Mouse (Mus musculus): Measurements from ENCODE around the gene Ddr1.

The Ddr1 gene

DNA sequence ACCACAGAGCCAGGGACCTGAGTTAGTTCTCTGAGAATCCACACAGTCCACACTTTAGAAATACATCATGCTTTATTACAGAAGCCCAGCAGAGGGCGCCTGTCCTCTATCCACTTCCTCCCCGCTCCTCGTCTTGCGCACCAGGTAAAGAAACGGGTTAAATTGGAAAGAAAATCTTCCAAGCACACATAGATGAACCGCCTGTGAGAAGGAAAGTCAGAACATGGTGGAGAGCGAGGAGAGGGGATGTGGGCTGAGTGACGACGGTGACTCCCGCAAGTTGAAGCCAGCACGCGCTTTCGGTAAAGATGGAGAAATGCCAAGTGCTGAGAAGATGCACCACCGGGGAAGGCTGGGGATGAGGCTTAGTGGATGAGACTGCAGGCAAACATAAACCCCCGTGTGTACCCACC, 68.7 kb downstream of the Ddr1 start:
- peak; percentile 90 for DNase-seq (ENCODE audit: low read depth, low spot score)

DNA sequence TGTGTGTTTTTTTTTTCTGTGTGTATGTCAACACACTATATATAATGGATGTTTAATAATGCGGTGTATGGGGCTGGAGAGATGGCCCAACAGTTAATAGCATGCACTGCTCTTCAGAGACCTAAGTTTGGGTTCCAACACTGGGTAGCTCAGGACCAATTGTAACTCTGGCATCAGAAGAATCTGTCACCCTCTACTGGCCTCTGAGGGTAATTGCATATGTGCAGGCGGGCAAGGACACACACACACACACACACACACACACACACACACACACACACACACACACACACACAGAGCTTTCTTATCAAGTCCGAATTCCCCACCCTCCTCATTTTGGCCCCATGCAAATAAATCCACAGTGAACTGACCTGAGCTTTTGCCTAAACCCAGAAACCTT, 69.2 kb downstream of the Ddr1 start:
- peak; percentile 38 for DNase-seq (ENCODE audit: low read depth, low spot score)

DNA sequence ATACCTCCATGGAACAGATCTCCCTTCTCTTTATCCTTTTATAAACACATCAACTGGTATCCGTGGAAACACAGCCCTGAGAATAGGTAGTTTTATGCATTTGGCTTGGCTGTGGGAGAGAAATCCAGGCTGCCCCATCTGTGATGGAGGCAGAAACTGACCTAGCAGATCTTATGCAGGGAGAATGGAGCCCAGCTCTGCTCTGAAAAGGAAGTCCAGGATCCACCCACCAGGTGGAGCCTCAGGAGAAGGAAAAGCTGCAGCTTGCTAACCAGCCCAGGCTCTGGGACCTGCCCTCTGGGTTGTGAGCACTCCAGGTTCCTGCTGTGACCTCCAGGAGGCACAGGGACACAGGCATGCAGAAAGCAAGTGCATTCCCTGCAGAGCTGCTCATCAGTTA, 70.4 kb downstream of the Ddr1 start:
- peak; percentile 87 for DNase-seq (ENCODE audit: low read depth, low spot score)
